Mouse (Mus musculus): ENCODE data around the gene Trpm8.

GRCm38 (mm10) chr1:88255989-88256754 lies 21.3 kb upstream of the Trpm8 start:
- TF ChIP-seq GATA1 (IDR thresholded peaks at IDR 0.05; ENCODE audit: low read length): no peak; the same call in 1 of the 2 replicates
- TF ChIP-seq TAL1 (IDR thresholded peaks at IDR 0.05; ENCODE audit: low read length): no peak
